Mouse (Mus musculus) myocyte (in vitro differentiated cells): ENCODE data around the gene Maco1. TPM values are rescaled to one million over a fixed set of nuclear protein-coding genes. Genes with fewer than 3 reads are reported as not detected.
A peak's percentile ranks its signal among the peaks of the same experiment; 100 is the strongest.

Experiments
- H3K27me3 ChIP-seq: one replicate; pipeline ENCODE4 v1.6.1; 2011; ENCODE audit not compliant: control insufficient read depth, insufficient read depth, insufficient read length
- H3K36me3 ChIP-seq: one replicate; pipeline ENCODE4 v1.6.1; 2011; ENCODE audit not compliant: control insufficient read depth, insufficient read depth
- H3K4me2 ChIP-seq: one replicate; pipeline ENCODE4 v1.6.1; 2011; ENCODE audit warnings: low read depth, control low read depth
- H3K4me3 ChIP-seq: one replicate; pipeline ENCODE4 v1.5.1; 2011; ENCODE audit warnings: mild to moderate bottlenecking, control low read depth, moderate library complexity
- H3K79me2 ChIP-seq: one replicate; pipeline ENCODE4 v1.6.1; 2011; ENCODE audit not compliant: control insufficient read depth, insufficient read depth
- H3ac ChIP-seq: one replicate; pipeline ENCODE4 v1.6.1; 2011; ENCODE audit not compliant: control insufficient read depth, insufficient read length
- CEBPB ChIP-seq: IDR thresholded peaks from 2 replicates; pipeline ENCODE4 v1.6.1; 2011; ENCODE audit warnings: mild to moderate bottlenecking, moderate library complexity; ENCODE audit not compliant: poor library complexity, insufficient read depth, severe bottlenecking
- E2F4 ChIP-seq: IDR thresholded peaks from one replicate; pipeline ENCODE4 v1.6.1; 2011; ENCODE audit warnings: mild to moderate bottlenecking, control low read depth, moderate library complexity; ENCODE audit not compliant: insufficient read depth
- MAX ChIP-seq: IDR thresholded peaks from one replicate; pipeline ENCODE4 v1.6.1; 2011; ENCODE audit warnings: low read depth, mild to moderate bottlenecking, control low read depth
- MYOD1 ChIP-seq, 3 experiments: IDR thresholded peaks; one replicate each; pipeline ENCODE4 v1.6.1; 2011; ENCODE audit warnings: control low read depth in 2 of 3, low read depth in 2 of 3, mild to moderate bottlenecking in 2 of 3, moderate library complexity in 1 of 3; ENCODE audit not compliant: insufficient read length in 2 of 3, control insufficient read depth in 1 of 3
- MYOG ChIP-seq, 3 experiments: IDR thresholded peaks; one replicate each; pipeline ENCODE4 v1.6.1; 2011; ENCODE audit warnings: control low read depth in 2 of 3, low read depth in 2 of 3, mild to moderate bottlenecking in 2 of 3; ENCODE audit not compliant: insufficient read length in 2 of 3, control insufficient read depth in 1 of 3, insufficient read depth in 1 of 3
- POLR2A ChIP-seq: IDR thresholded peaks from one replicate; pipeline ENCODE4 v1.6.1; 2011; ENCODE audit warnings: low read depth, mild to moderate bottlenecking, control low read depth, moderate library complexity; ENCODE audit not compliant: insufficient read length
- POLR2AphosphoS2 ChIP-seq: IDR thresholded peaks from one replicate; pipeline ENCODE4 v1.6.1; 2011; ENCODE audit warnings: low read depth, control low read depth; ENCODE audit not compliant: insufficient read length
- REST ChIP-seq: IDR thresholded peaks from one replicate; pipeline ENCODE4 v1.6.1; 2011; ENCODE audit warnings: mild to moderate bottlenecking, control low read depth, moderate library complexity; ENCODE audit not compliant: insufficient read depth, insufficient read length
- SRF ChIP-seq: IDR thresholded peaks from one replicate; pipeline ENCODE4 v1.6.1; 2011; ENCODE audit warnings: low read depth; ENCODE audit not compliant: control insufficient read depth, insufficient read length
- TCF12 ChIP-seq: IDR thresholded peaks from one replicate; pipeline ENCODE4 v1.6.1; 2011; ENCODE audit warnings: mild to moderate bottlenecking, control low read depth; ENCODE audit not compliant: poor library complexity, insufficient read depth, severe bottlenecking
- TCF3 ChIP-seq: IDR thresholded peaks from one replicate; pipeline ENCODE4 v1.6.1; 2011; ENCODE audit warnings: low read depth, control low read depth; ENCODE audit not compliant: insufficient read length
- USF1 ChIP-seq: IDR thresholded peaks from one replicate; pipeline ENCODE4 v1.6.1; 2011; ENCODE audit warnings: low read depth, mild to moderate bottlenecking, control low read depth, moderate library complexity
- polyA plus RNA-seq: library from polyadenylated mRNA; unstranded; fragments of >200 nt; fragmentation: generic; extraction: Trizol; gene quantifications from one replicate; pipeline ENCODE4 v1.2.1, GENCODE M21; 2012; ENCODE audit warnings: missing spikeins

The Maco1 gene
- polyA plus RNA-seq, 1 experiment = 19.6 TPM

- TF ChIP-seq POLR2A (no peak), E2F4 (no peak), MAX (no peak), SRF (no peak), CEBPB (no peak), MYOD1 (IDR thresholded peaks at IDR 0.05; ENCODE audit: control insufficient read depth in 1 of 3, insufficient read length in 2 of 3, low read depth in 2 of 3) (no peak), USF1 (no peak), TCF3 (no peak)
- no peak overlapping the region for H3ac ChIP-seq
- H3K79me2 ChIP-seq = no peaks in the 10 kb centered on the region
- no peak overlapping the region for H3K4me2 ChIP-seq
- H3K36me3 ChIP-seq = peaks cover 7% of the 10 kb centered on the region
- no peaks in the 10 kb centered on the region for H3K27me3 ChIP-seq
- H3K4me3 ChIP-seq = no peak overlapping the region
Measured at GRCm38 (mm10) chr4:134800098-134800497, 53.0 kb downstream of the Maco1 start.

- TF ChIP-seq CEBPB = no peak
- no peak for TF ChIP-seq USF1
- peak in 1 of 3 experiments; percentile 24 for TF ChIP-seq MYOG (IDR thresholded peaks at IDR 0.05; ENCODE audit: control insufficient read depth in 1 of 3, insufficient read depth in 1 of 3, insufficient read length in 2 of 3, low read depth in 2 of 3)
- TF ChIP-seq TCF3 = no peak
- TF ChIP-seq POLR2A = no peak
- H3K36me3 ChIP-seq = peaks cover 7% of the 10 kb centered on the region
- H3K4me3 ChIP-seq = no peak overlapping the region
- no peaks in the 10 kb centered on the region for H3K27me3 ChIP-seq
- H3K4me2 ChIP-seq = no peak overlapping the region
- H3ac ChIP-seq = no peak overlapping the region
- no peaks in the 10 kb centered on the region for H3K79me2 ChIP-seq
Measured at GRCm38 (mm10) chr4:134799272-134799671, 53.9 kb downstream of the Maco1 start.

- no peak overlapping the region for H3ac ChIP-seq
- peaks cover 3% of the 10 kb centered on the region for H3K36me3 ChIP-seq
- no peak overlapping the region for H3K4me2 ChIP-seq
- TF ChIP-seq POLR2AphosphoS2 (no peak), TCF12 (no peak), CEBPB (no peak), TCF3 (no peak), USF1 (no peak), SRF (no peak), POLR2A (no peak), MYOG (IDR thresholded peaks at IDR 0.05; ENCODE audit: control insufficient read depth in 1 of 3, insufficient read depth in 1 of 3, insufficient read length in 2 of 3, low read depth in 2 of 3) (no peak), E2F4 (no peak), REST (no peak), MAX (no peak), MYOD1 (IDR thresholded peaks at IDR 0.05; ENCODE audit: control insufficient read depth in 1 of 3, insufficient read length in 2 of 3, low read depth in 2 of 3) (no peak)
- H3K27me3 ChIP-seq = no peaks in the 10 kb centered on the region
- H3K79me2 ChIP-seq = no peaks in the 10 kb centered on the region
- H3K4me3 ChIP-seq = no peak overlapping the region
Measured at GRCm38 (mm10) chr4:134798861-134799260, 54.3 kb downstream of the Maco1 start.

DNA sequence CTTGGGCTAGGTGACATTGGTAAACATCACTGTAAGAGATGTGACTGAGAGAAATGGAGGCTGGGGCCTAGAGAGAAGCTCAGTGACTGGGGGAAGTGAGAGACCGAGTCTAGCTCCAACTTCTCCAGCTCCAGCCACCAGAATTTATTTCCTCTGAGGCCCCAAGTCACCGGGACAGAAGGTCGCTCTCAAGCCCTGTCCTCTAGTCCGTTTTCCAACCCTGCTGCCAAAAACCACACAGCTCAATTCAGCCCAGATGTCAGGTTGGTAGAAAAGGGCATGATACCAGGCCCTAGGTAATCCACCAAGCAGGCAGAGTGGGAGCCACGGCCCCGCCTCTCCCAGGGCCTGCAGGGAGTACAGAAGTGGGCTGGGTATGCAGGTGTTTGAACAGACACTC lies 55.5 kb downstream of the Maco1 start:
- no peak for TF ChIP-seq MAX
- no peak for TF ChIP-seq MYOD1 (IDR thresholded peaks at IDR 0.05; ENCODE audit: control insufficient read depth in 1 of 3, insufficient read length in 2 of 3, low read depth in 2 of 3)
- TF ChIP-seq POLR2AphosphoS2 = no peak
- TF ChIP-seq USF1 = no peak
- TF ChIP-seq SRF = no peak
- TF ChIP-seq E2F4 = no peak
- no peak for TF ChIP-seq REST
- no peak for TF ChIP-seq MYOG (IDR thresholded peaks at IDR 0.05; ENCODE audit: control insufficient read depth in 1 of 3, insufficient read depth in 1 of 3, insufficient read length in 2 of 3, low read depth in 2 of 3)
- no peak for TF ChIP-seq TCF3
- TF ChIP-seq TCF12 = no peak
- TF ChIP-seq CEBPB = no peak
- no peak for TF ChIP-seq POLR2A
- Histone ChIP-seq H3K27me3 (no peaks in the 10 kb centered on the region), H3K79me2 (no peaks in the 10 kb centered on the region), H3K4me3 (no peak overlapping the region), H3K36me3 (no peaks in the 10 kb centered on the region), H3ac (no peak overlapping the region), H3K4me2 (no peak overlapping the region)

DNA sequence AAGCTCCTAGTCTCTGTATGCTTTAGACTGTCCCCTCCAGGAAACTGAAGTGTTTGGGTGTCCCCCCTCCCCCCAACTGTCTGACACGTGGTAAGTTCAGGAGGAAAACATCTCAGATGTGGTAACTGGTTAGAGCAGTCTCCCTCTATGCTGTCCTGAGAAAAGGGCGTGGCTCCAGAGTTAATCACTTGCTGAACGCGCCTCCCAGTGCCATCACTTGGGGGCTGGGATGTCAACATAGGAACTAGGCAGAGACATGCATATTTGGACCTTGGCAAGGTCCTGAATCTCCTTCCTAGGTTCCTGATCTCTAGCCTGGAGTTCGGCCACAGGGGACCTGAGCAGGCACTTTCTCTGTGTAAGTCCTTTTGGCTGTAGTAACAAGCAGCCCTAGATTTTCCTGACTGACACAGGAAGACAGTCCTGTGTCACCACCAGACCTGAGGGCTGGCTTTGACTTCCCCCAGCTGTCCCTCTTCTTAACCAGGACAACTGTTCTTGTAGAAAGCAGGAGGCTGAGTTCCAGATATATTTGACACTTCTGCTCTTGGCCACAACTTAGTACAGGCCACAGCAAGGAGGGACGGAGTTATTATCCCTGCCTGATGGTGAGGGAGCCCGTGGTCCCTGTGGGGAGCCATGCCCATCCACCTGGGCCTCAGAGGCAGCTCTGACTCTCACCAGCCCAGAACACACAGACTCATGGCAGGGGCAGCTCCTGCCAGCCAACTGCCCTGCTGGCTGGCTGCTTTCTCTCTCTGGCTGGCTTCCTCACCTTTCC lies 56.4 kb downstream of the Maco1 start:
- peak in 2 of 3 experiments; percentile 57 to 65 for TF ChIP-seq MYOG (IDR thresholded peaks at IDR 0.05; ENCODE audit: control insufficient read depth in 1 of 3, insufficient read depth in 1 of 3, insufficient read length in 2 of 3, low read depth in 2 of 3)
- TF ChIP-seq USF1 = peak; percentile 38
- TF ChIP-seq CEBPB = no peak
- no peak for TF ChIP-seq POLR2AphosphoS2
- TF ChIP-seq MYOD1 (IDR thresholded peaks at IDR 0.05; ENCODE audit: control insufficient read depth in 1 of 3, insufficient read length in 2 of 3, low read depth in 2 of 3) = peak in 2 of 3 experiments; percentile 19 to 23
- no peaks in the 10 kb centered on the region for H3K27me3 ChIP-seq
- no peak overlapping the region for H3ac ChIP-seq
- H3K79me2 ChIP-seq = no peaks in the 10 kb centered on the region
- H3K4me2 ChIP-seq = peak overlapping the region; percentile 50
- no peak overlapping the region for H3K4me3 ChIP-seq
- H3K36me3 ChIP-seq = no peaks in the 10 kb centered on the region
